Mouse (Mus musculus) bone marrow macrophage, adult 2 months (primary cell): ENCODE data around the gene Klhdc8a. TPM values are rescaled to one million over a fixed set of nuclear protein-coding genes. Genes with fewer than 3 reads are reported as not detected.

Experiments used
- H3K27ac ChIP-seq: 2 replicates; pipeline ENCODE4 v1.5.1; 2012; ENCODE audit warnings: low read depth, low read length; ENCODE audit not compliant: insufficient read depth
- H3K4me1 ChIP-seq: 2 replicates; pipeline ENCODE4 v1.6.1; 2012; ENCODE audit warnings: low read length; ENCODE audit not compliant: control insufficient read depth, insufficient read depth
- H3K4me3 ChIP-seq: 2 replicates; pipeline ENCODE4 v1.5.1; 2012; ENCODE audit warnings: mild to moderate bottlenecking, low read length, moderate library complexity; ENCODE audit not compliant: insufficient read depth
- CTCF ChIP-seq: IDR thresholded peaks from 2 replicates; pipeline ENCODE4 v1.5.1; 2012; ENCODE audit warnings: low read depth, mild to moderate bottlenecking, low read length, moderate library complexity
- POLR2A ChIP-seq: IDR thresholded peaks from 2 replicates; pipeline ENCODE4 v1.6.1; 2012; ENCODE audit warnings: mild to moderate bottlenecking, low read depth, low read length, borderline replicate concordance
- polyA plus RNA-seq: library from polyadenylated mRNA; stranded (reverse); fragments of >200 nt; gene quantifications from 2 replicates; pipeline ENCODE4 v1.2.4, GENCODE M21; 2012; ENCODE audit not compliant: missing spikeins, insufficient read depth, insufficient read length

The Klhdc8a gene
- polyA plus RNA-seq, 1 experiment = not detected

DNA sequence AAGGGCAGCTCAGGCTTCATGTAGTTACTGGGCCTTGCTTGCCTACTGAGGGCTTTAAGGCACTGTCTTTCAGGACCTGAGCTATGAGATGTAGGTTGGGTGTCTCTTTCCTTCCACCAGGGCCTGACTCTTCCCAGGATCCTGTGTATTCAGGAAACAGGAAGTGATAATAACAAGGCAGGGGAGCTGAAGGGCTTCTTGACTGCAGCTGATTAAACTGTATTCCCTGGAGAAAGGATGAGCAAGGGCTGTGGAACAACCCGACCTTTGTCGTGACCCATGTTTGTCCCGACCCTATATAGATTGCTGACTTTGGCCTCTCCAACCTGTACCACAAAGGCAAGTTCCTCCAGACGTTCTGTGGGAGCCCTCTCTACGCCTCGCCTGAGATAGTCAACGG is 31.2 kb downstream of the Klhdc8a start:
- Histone ChIP-seq H3K4me3 (no peak overlapping the region), H3K27ac (no peak overlapping the region), H3K4me1 (peaks cover 2% of the 10 kb centered on the region; the same call in 1 of the 2 replicates)
- TF ChIP-seq CTCF (no peak), POLR2A (no peak)

DNA sequence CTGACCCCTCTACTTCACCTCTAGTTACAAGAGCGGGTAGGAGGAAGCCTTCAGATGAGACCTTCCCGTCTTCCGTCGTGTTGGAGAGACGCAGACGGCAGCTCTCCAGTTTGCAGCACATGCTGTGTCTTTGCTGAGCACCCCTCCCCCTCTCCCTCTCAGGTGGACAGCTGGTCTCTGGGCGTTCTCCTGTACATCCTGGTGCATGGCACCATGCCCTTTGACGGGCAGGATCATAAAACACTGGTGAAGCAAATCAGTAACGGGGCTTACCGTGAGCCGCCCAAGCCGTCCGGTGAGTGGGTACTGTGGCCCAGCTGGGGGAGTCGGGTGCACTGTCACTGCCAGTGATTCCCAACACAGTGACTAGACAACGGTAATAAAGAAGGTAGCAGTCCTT is 32.0 kb downstream of the Klhdc8a start:
- H3K4me3 ChIP-seq = no peak overlapping the region
- no peak for TF ChIP-seq POLR2A
- TF ChIP-seq CTCF = no peak
- no peak overlapping the region for H3K27ac ChIP-seq
- peaks cover 9% of the 10 kb centered on the region for H3K4me1 ChIP-seq

GRCm38 (mm10) chr1:132331283-132331682 is 32.9 kb downstream of the Klhdc8a start:
- Histone ChIP-seq H3K27ac (no peak overlapping the region), H3K4me3 (no peak overlapping the region), H3K4me1 (peaks cover 14% of the 10 kb centered on the region)
- no peak for TF ChIP-seq CTCF
- TF ChIP-seq POLR2A = no peak

- Histone ChIP-seq H3K4me3 (no peak overlapping the region), H3K4me1 (peaks cover 20% of the 10 kb centered on the region), H3K27ac (no peak overlapping the region)
- no peak for TF ChIP-seq CTCF
- TF ChIP-seq POLR2A = no peak
Measured at GRCm38 (mm10) chr1:132333201-132333600, 34.8 kb downstream of the Klhdc8a start.

GRCm38 (mm10) chr1:132333675-132334141 is 35.3 kb downstream of the Klhdc8a start:
- TF ChIP-seq CTCF (no peak), POLR2A (no peak)
- Histone ChIP-seq H3K4me1 (peaks cover 25% of the 10 kb centered on the region), H3K27ac (no peak overlapping the region), H3K4me3 (no peak overlapping the region)

DNA sequence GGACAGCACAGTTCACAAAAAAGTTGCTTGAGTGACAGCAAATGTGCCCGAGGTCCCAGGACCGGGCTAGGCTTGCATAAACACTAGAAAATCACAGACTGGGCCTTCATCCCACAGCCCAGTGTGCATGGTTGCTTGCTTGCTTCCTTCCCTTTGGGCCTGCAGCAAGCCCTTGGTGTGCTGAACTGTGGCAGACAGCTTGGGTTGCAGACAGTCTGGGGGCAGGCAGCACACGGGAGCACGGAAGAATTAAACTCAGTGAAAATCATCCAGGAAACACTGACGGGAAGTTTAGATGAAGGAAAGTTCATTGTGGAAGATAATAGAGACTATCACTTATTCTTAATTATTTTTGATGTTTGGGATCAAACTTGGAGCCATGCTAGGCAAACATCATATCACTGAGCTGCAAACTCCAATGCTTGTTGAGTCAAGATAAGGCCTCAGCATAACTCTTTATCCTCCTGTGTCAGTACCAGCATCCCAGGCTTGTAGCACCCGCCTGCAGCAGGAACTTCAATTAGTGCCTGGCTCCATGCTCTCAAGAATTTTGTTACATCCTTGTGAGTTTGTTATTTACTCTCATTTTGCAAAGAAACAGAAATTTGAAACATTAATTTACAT is 35.9 kb downstream of the Klhdc8a start:
- TF ChIP-seq CTCF (no peak), POLR2A (no peak)
- H3K4me1 ChIP-seq = peaks cover 29% of the 10 kb centered on the region
- no peak overlapping the region for H3K27ac ChIP-seq
- no peak overlapping the region for H3K4me3 ChIP-seq

DNA sequence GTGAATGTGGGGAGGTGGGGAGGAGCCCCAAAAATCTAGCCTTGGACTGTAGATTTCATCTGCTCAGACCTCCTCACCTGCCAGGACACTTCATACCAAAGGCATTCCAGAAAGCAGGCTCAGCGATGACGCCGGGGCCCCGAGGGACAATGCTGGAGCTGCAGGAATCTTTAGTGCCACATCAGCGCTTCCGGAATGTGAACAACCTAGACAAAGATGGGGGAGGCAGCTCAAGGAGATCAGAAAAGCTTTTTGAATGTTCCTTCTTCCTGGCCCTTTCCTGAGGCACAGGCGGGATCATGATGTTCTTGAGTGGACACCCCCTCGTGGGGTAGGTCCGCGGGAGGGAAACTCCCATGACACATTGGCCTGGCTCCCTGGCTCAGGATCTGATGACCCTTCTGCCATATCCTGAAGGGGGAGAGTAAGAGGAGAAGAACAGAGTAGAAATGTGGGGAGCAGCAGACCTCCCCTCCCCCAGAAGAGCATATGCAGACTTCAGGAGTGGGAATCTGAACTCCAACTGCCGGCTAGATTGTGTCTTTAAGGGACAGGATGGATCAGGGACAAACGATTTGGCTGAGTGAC is 37.0 kb downstream of the Klhdc8a start:
- TF ChIP-seq POLR2A = no peak
- TF ChIP-seq CTCF = no peak
- Histone ChIP-seq H3K4me3 (no peak overlapping the region), H3K4me1 (peaks cover 30% of the 10 kb centered on the region), H3K27ac (no peak overlapping the region)

DNA sequence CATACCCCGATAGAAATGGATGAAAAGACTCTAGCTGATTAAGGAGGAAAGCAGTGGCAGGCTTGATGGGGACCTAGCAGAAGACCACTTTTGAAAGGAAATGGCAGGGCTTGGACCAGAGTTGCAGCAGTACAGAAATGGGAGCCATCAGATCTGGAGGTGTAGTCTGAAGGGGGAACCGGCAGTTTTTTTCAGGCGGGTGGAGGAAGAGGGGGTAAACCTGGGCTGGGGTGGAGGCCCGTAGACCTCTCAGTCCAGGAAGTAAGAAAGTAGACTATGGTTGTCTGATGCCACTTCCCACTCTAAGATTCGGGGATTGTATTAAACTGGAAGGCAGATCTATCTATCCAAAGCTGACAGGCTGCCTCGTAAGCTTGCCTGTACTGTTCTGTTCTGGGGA is 38.5 kb downstream of the Klhdc8a start:
- no peak overlapping the region for H3K27ac ChIP-seq

DNA sequence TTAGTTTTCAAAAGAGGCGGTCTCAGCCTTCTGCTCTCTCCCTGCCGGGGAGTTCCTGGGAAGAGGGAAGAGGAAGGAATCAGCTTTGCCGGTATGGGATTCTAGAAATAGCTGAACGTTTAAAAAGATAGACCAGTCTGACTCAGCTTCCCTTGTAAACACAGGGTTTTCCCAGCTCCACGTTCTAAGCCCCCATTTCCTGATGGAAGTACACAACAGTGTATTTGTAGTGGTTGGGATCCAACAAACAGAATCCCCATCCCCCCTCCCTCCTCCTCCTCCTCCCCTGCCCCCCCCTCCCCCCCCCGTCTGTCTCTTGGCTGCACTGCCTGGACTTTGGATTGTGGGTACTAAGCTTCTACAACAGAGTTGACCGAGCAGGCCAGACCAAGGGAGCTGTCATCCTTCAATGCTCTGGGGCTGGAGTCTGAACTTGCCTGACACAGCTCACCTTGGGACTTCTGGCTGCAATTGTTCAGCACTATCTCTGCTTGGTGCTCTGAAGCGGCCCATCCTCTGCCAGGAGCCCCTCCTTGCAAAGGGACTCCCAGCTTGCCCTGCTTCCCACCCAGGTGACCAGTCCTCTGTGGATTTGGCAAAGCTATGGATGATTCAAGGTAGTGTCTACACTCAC is 39.7 kb downstream of the Klhdc8a start:
- Histone ChIP-seq H3K27ac (no peak overlapping the region), H3K4me1 (peaks cover 52% of the 10 kb centered on the region), H3K4me3 (no peak overlapping the region)
- no peak for TF ChIP-seq CTCF
- TF ChIP-seq POLR2A = no peak

More for the DNA sequence above, 38.5 kb downstream of the Klhdc8a start:
- no peak for TF ChIP-seq CTCF
- no peak for TF ChIP-seq POLR2A
- Histone ChIP-seq H3K4me3 (no peak overlapping the region), H3K4me1 (peaks cover 42% of the 10 kb centered on the region)

- Histone ChIP-seq H3K27ac (peak overlapping the region; percentile 85), H3K4me3 (peak overlapping the region; percentile 21), H3K4me1 (peaks cover 69% of the 10 kb centered on the region)
- TF ChIP-seq POLR2A = no peak
- TF ChIP-seq CTCF = no peak
Measured at GRCm38 (mm10) chr1:132341731-132342501, 43.5 kb downstream of the Klhdc8a start.
